Mouse (Mus musculus): ENCODE results near the gene Ptprh. TPM values are rescaled to one million over a fixed set of nuclear protein-coding genes. Genes with fewer than 3 reads are reported as not detected.
A peak's percentile ranks its signal among the peaks of the same experiment; 100 is the strongest.

Ptprh gene
- polyA plus RNA-seq (2015; fragmentation: Nextera tagmentation; extraction: Ambion mirVana): not detected in 2 replicates

- Histone ChIP-seq H3K27me3 (no peaks in the 10 kb centered on the region), H3K27ac (no peak within 1 kb of the TSS), H3K4me3 (replicated peaks) (no peak within 1 kb of the TSS), H3K9ac (no peak within 1 kb of the TSS), H3K4me2 (no peak within 1 kb of the TSS), H3K36me3 (no peaks in the 10 kb centered on the region), H3K9me3 (replicated peaks) (no peaks in the 10 kb centered on the region), H3K4me1 (replicated peaks) (peaks cover 9% of the 10 kb centered on the region)
- no peak for DNase-seq
- ATAC-seq (ENCODE audit: low read depth): no peak
- 42% methylated on average over 6 of the region's 6 CpGs for WGBS (ENCODE audit: insufficient replicate concordance)
These were observed at the start of gene Ptprh for GRCm38 (mm10) chr7:4603873-4604272. TSS of gene Ptprh (minus strand) at chr7:4604041.

GRCm38 (mm10) chr7:4653351-4653750 lies 49.5 kb upstream of the Ptprh start:
- Histone ChIP-seq H3K4me2 (peak overlapping the region; percentile 45), H3K9me3 (replicated peaks) (no peaks in the 10 kb centered on the region), H3K27ac (peak overlapping the region; percentile 81), H3K27me3 (no peaks in the 10 kb centered on the region), H3K4me3 (replicated peaks) (0 out of 2 replicates have a peak overlapping the region, but pooled peaks have one; percentile 0), H3K4me1 (replicated peaks) (peaks cover 71% of the 10 kb centered on the region), H3K36me3 (peaks cover 43% of the 10 kb centered on the region), H3K9ac (peak overlapping the region; percentile 97; the same call in 1 of the 2 replicates)
- 39% methylated on average over 5 of the region's 5 CpGs for WGBS (ENCODE audit: insufficient replicate concordance)
- no peak for ATAC-seq (ENCODE audit: low read depth)
- DNase-seq: no peak

- Histone ChIP-seq H3K27ac (peak overlapping the region; percentile 81; the same call in 1 of the 2 replicates), H3K4me1 (replicated peaks) (peaks cover 74% of the 10 kb centered on the region)
These were observed 48.9 kb upstream of the Ptprh start for GRCm38 (mm10) chr7:4652726-4653125.

GRCm38 (mm10) chr7:4651581-4651980 lies 47.7 kb upstream of the Ptprh start:
- no peak overlapping the region for H3K27ac ChIP-seq
- H3K4me2 ChIP-seq: no peak overlapping the region
- H3K4me3 ChIP-seq (replicated peaks): no peak overlapping the region
- H3K9ac ChIP-seq: no peak overlapping the region
- ATAC-seq (ENCODE audit: low read depth) (no peak), DNase-seq (no peak)
- H3K36me3 ChIP-seq: peaks cover 56% of the 10 kb centered on the region
- H3K9me3 ChIP-seq (replicated peaks): no peaks in the 10 kb centered on the region
- H3K27me3 ChIP-seq: no peaks in the 10 kb centered on the region
- H3K4me1 ChIP-seq (replicated peaks): peaks cover 74% of the 10 kb centered on the region
- 62% methylated on average over 8 of the region's 8 CpGs for WGBS (ENCODE audit: insufficient replicate concordance)

More at GRCm38 (mm10) chr7:4652726-4653125, 48.9 kb upstream of the Ptprh start:
- Histone ChIP-seq H3K9ac (no peak overlapping the region), H3K4me3 (replicated peaks) (no peak overlapping the region), H3K36me3 (peaks cover 45% of the 10 kb centered on the region), H3K4me2 (no peak overlapping the region), H3K27me3 (no peaks in the 10 kb centered on the region), H3K9me3 (replicated peaks) (no peaks in the 10 kb centered on the region)
- ATAC-seq (ENCODE audit: low read depth) (no peak), DNase-seq (no peak)
- WGBS (ENCODE audit: insufficient replicate concordance): 67% methylated on average over 5 of the region's 5 CpGs

- H3K27me3 ChIP-seq: no peaks in the 10 kb centered on the region
- peaks cover 68% of the 10 kb centered on the region for H3K36me3 ChIP-seq
- H3K4me2 ChIP-seq: no peak overlapping the region
- no peaks in the 10 kb centered on the region for H3K9me3 ChIP-seq (replicated peaks)
- ATAC-seq (ENCODE audit: low read depth) (no peak), DNase-seq (no peak)
- H3K4me1 ChIP-seq (replicated peaks): peaks cover 67% of the 10 kb centered on the region
- H3K4me3 ChIP-seq (replicated peaks): no peak overlapping the region
- no peak overlapping the region for H3K9ac ChIP-seq
- H3K27ac ChIP-seq: 0 out of 2 replicates have a peak overlapping the region, but pooled peaks have one; percentile 1
- 76% methylated on average over 2 of the region's 2 CpGs for WGBS (ENCODE audit: insufficient replicate concordance)
These were observed 44.2 kb upstream of the Ptprh start for GRCm38 (mm10) chr7:4647992-4648391.

- no peak overlapping the region for H3K4me3 ChIP-seq (replicated peaks)
- H3K9me3 ChIP-seq (replicated peaks): no peaks in the 10 kb centered on the region
- 0 out of 2 replicates have a peak overlapping the region, but pooled peaks have one; percentile 2 for H3K4me2 ChIP-seq
- peaks cover 68% of the 10 kb centered on the region for H3K36me3 ChIP-seq
- peak overlapping the region; percentile 16; the same call in 1 of the 2 replicates for H3K27ac ChIP-seq
- WGBS (ENCODE audit: insufficient replicate concordance): 38% methylated on average over 6 of the region's 6 CpGs
- no peaks in the 10 kb centered on the region for H3K27me3 ChIP-seq
- peaks cover 64% of the 10 kb centered on the region for H3K4me1 ChIP-seq (replicated peaks)
- no peak for DNase-seq
- H3K9ac ChIP-seq: peak overlapping the region; percentile 0; the same call in 1 of the 2 replicates
- 0 out of 2 replicates have a peak, but pooled peaks have one; percentile 15 for ATAC-seq (ENCODE audit: low read depth)
These were observed 43.5 kb upstream of the Ptprh start for GRCm38 (mm10) chr7:4647291-4647690.

GRCm38 (mm10) chr7:4646806-4647205 lies 43.0 kb upstream of the Ptprh start:
- Histone ChIP-seq H3K27ac (peak overlapping the region; percentile 16; the same call in 1 of the 2 replicates), H3K36me3 (peaks cover 68% of the 10 kb centered on the region), H3K4me3 (replicated peaks) (no peak overlapping the region)

GRCm38 (mm10) chr7:4643225-4643624 lies 39.4 kb upstream of the Ptprh start:
- DNase-seq (no peak), ATAC-seq (ENCODE audit: low read depth) (peak; percentile 40; the same call in 1 of the 2 replicates)
- Histone ChIP-seq H3K9ac (no peak overlapping the region), H3K36me3 (peaks cover 95% of the 10 kb centered on the region), H3K9me3 (replicated peaks) (no peaks in the 10 kb centered on the region), H3K27me3 (no peaks in the 10 kb centered on the region), H3K4me3 (replicated peaks) (no peak overlapping the region), H3K4me2 (no peak overlapping the region), H3K27ac (peak overlapping the region; percentile 18), H3K4me1 (replicated peaks) (peaks cover 50% of the 10 kb centered on the region)
- WGBS (ENCODE audit: insufficient replicate concordance): 45% methylated on average over 6 of the region's 6 CpGs

More at GRCm38 (mm10) chr7:4646806-4647205, 43.0 kb upstream of the Ptprh start:
- 75% methylated on average over 3 of the region's 3 CpGs for WGBS (ENCODE audit: insufficient replicate concordance)
- Histone ChIP-seq H3K27me3 (no peaks in the 10 kb centered on the region), H3K4me1 (replicated peaks) (peaks cover 60% of the 10 kb centered on the region), H3K9ac (peak overlapping the region; percentile 0; the same call in 1 of the 2 replicates), H3K9me3 (replicated peaks) (no peaks in the 10 kb centered on the region), H3K4me2 (no peak overlapping the region)
- DNase-seq (no peak), ATAC-seq (ENCODE audit: low read depth) (peak; percentile 61)

GRCm38 (mm10) chr7:4641956-4642355 lies 38.1 kb upstream of the Ptprh start:
- Histone ChIP-seq H3K27ac (no peak overlapping the region), H3K27me3 (no peaks in the 10 kb centered on the region), H3K9ac (no peak overlapping the region), H3K36me3 (peaks cover 96% of the 10 kb centered on the region), H3K4me2 (no peak overlapping the region), H3K4me1 (replicated peaks) (peaks cover 38% of the 10 kb centered on the region), H3K4me3 (replicated peaks) (no peak overlapping the region), H3K9me3 (replicated peaks) (no peaks in the 10 kb centered on the region)
- DNase-seq (no peak), ATAC-seq (ENCODE audit: low read depth) (no peak)
- WGBS (ENCODE audit: insufficient replicate concordance): 91% methylated on average over 7 of the region's 7 CpGs

- Histone ChIP-seq H3K9ac (no peak overlapping the region), H3K9me3 (replicated peaks) (no peaks in the 10 kb centered on the region), H3K27me3 (no peaks in the 10 kb centered on the region), H3K27ac (no peak overlapping the region), H3K36me3 (peaks cover 96% of the 10 kb centered on the region), H3K4me1 (replicated peaks) (peaks cover 33% of the 10 kb centered on the region), H3K4me3 (replicated peaks) (no peak overlapping the region), H3K4me2 (no peak overlapping the region)
- DNase-seq (no peak), ATAC-seq (ENCODE audit: low read depth) (no peak)
- WGBS (ENCODE audit: insufficient replicate concordance): 87% methylated on average over 11 of the region's 11 CpGs
These were observed 37.3 kb upstream of the Ptprh start for GRCm38 (mm10) chr7:4641155-4641554.

- Histone ChIP-seq H3K4me3 (replicated peaks) (no peak overlapping the region), H3K9me3 (replicated peaks) (no peaks in the 10 kb centered on the region), H3K4me2 (no peak overlapping the region), H3K9ac (no peak overlapping the region), H3K36me3 (peaks cover 93% of the 10 kb centered on the region), H3K4me1 (replicated peaks) (peaks cover 16% of the 10 kb centered on the region), H3K27ac (no peak overlapping the region), H3K27me3 (no peaks in the 10 kb centered on the region)
- WGBS (ENCODE audit: insufficient replicate concordance): 69% methylated on average over 4 of the region's 4 CpGs
- ATAC-seq (ENCODE audit: low read depth) (no peak), DNase-seq (no peak)
These were observed 32.3 kb upstream of the Ptprh start for GRCm38 (mm10) chr7:4636179-4636578.

GRCm38 (mm10) chr7:4631031-4631430 lies 27.2 kb upstream of the Ptprh start, which contains the start of gene Tmem86b:
TSS of gene Tmem86b (minus strand) at chr7:4631422.
- 43% methylated on average over 4 of the region's 4 CpGs for WGBS (ENCODE audit: insufficient replicate concordance)
- peak within 1 kb of the TSS; percentile 69; the same call in 1 of the 2 replicates for H3K4me3 ChIP-seq (replicated peaks)
- peak within 1 kb of the TSS; percentile 90 for H3K9ac ChIP-seq
- ATAC-seq (ENCODE audit: low read depth): peak; percentile 45
- peak within 1 kb of the TSS; percentile 98 for H3K27ac ChIP-seq
- peaks cover 76% of the 10 kb centered on the region for H3K36me3 ChIP-seq
- DNase-seq: peak; percentile 47
- H3K4me1 ChIP-seq (replicated peaks): peaks cover 64% of the 10 kb centered on the region
- no peaks in the 10 kb centered on the region for H3K9me3 ChIP-seq (replicated peaks)
- peak within 1 kb of the TSS; percentile 89 for H3K4me2 ChIP-seq
- H3K27me3 ChIP-seq: no peaks in the 10 kb centered on the region

All from liver, embryonic 13.5 days (tissue).